Mouse (Mus musculus): ENCODE measurements around the gene Nedd9. TPM values are rescaled to one million over a fixed set of nuclear protein-coding genes. Genes with fewer than 3 reads are reported as not detected.

Gene Nedd9
- polyA plus RNA-seq, 1 experiment from 2014 or later, result 25.4 TPM

- Histone ChIP-seq H3K9ac (replicated peaks) (no peak overlapping the region), H3K4me3 (no peak overlapping the region), H3K27ac (replicated peaks) (no peak overlapping the region), H3K27me3 (no peaks in the 10 kb centered on the region), H3K9me3 (no peaks in the 10 kb centered on the region), H3K4me1 (no peaks in the 10 kb centered on the region), H3K4me2 (replicated peaks) (no peak overlapping the region), H3K36me3 (no peaks in the 10 kb centered on the region)
- WGBS, result 95% methylated on average over 1 of the region's 1 CpGs
- ATAC-seq (replicated peaks), result no peak
Observed at GRCm38 (mm10) chr13:41466191-41466590, 21.0 kb downstream of the Nedd9 start.

GRCm38 (mm10) chr13:41461418-41461817, 25.7 kb downstream of the Nedd9 start:
- WGBS, result 70% methylated on average over 3 of the region's 3 CpGs

GRCm38 (mm10) chr13:41459683-41460286, 27.4 kb downstream of the Nedd9 start:
- Histone ChIP-seq H3K27ac (replicated peaks) (no peak overlapping the region), H3K4me2 (replicated peaks) (no peak overlapping the region), H3K4me1 (0 out of 2 replicates have a peak, but pooled peaks cover 2% of the 10 kb centered on the region), H3K9ac (replicated peaks) (no peak overlapping the region), H3K27me3 (no peaks in the 10 kb centered on the region), H3K4me3 (no peak overlapping the region), H3K36me3 (no peaks in the 10 kb centered on the region), H3K9me3 (no peaks in the 10 kb centered on the region)
- no peak for ATAC-seq (replicated peaks)
- 95% methylated on average over 3 of the region's 3 CpGs for WGBS

More at GRCm38 (mm10) chr13:41461418-41461817, 25.7 kb downstream of the Nedd9 start:
- Histone ChIP-seq H3K27ac (replicated peaks) (no peak overlapping the region), H3K4me3 (no peak overlapping the region), H3K4me1 (0 out of 2 replicates have a peak, but pooled peaks cover 2% of the 10 kb centered on the region), H3K9me3 (no peaks in the 10 kb centered on the region), H3K4me2 (replicated peaks) (no peak overlapping the region), H3K9ac (replicated peaks) (no peak overlapping the region), H3K27me3 (no peaks in the 10 kb centered on the region), H3K36me3 (no peaks in the 10 kb centered on the region)
- ATAC-seq (replicated peaks), result no peak

- Histone ChIP-seq H3K36me3 (no peaks in the 10 kb centered on the region), H3K4me1 (0 out of 2 replicates have a peak, but pooled peaks cover 2% of the 10 kb centered on the region), H3K27me3 (no peaks in the 10 kb centered on the region), H3K4me3 (no peak overlapping the region), H3K9me3 (no peaks in the 10 kb centered on the region), H3K4me2 (replicated peaks) (no peak overlapping the region), H3K27ac (replicated peaks) (no peak overlapping the region), H3K9ac (replicated peaks) (no peak overlapping the region)
- WGBS, result 40% methylated on average over 2 of the region's 2 CpGs
- ATAC-seq (replicated peaks), result no peak
Observed at GRCm38 (mm10) chr13:41458709-41459108, 28.5 kb downstream of the Nedd9 start.

GRCm38 (mm10) chr13:41457798-41458390, 29.3 kb downstream of the Nedd9 start:
- WGBS, result 87% methylated on average over 10 of the region's 10 CpGs
- no peak for ATAC-seq (replicated peaks)
- H3K9me3 ChIP-seq, result no peaks in the 10 kb centered on the region
- no peaks in the 10 kb centered on the region for H3K27me3 ChIP-seq
- H3K4me3 ChIP-seq, result no peak overlapping the region
- no peak overlapping the region for H3K9ac ChIP-seq (replicated peaks)
- no peaks in the 10 kb centered on the region for H3K36me3 ChIP-seq
- H3K27ac ChIP-seq (replicated peaks), result no peak overlapping the region
- H3K4me1 ChIP-seq, result 0 out of 2 replicates have a peak, but pooled peaks cover 2% of the 10 kb centered on the region
- H3K4me2 ChIP-seq (replicated peaks), result no peak overlapping the region

GRCm38 (mm10) chr13:41457030-41457797, 29.9 kb downstream of the Nedd9 start:
- Histone ChIP-seq H3K4me3 (no peak overlapping the region), H3K27me3 (no peaks in the 10 kb centered on the region), H3K27ac (replicated peaks) (no peak overlapping the region), H3K36me3 (no peaks in the 10 kb centered on the region), H3K9ac (replicated peaks) (no peak overlapping the region), H3K4me2 (replicated peaks) (no peak overlapping the region), H3K4me1 (0 out of 2 replicates have a peak, but pooled peaks cover 2% of the 10 kb centered on the region), H3K9me3 (no peaks in the 10 kb centered on the region)
- 70% methylated on average over 7 of the region's 7 CpGs for WGBS
- no peak for ATAC-seq (replicated peaks)

- no peaks in the 10 kb centered on the region for H3K9me3 ChIP-seq
- no peak overlapping the region for H3K4me3 ChIP-seq
- no peaks in the 10 kb centered on the region for H3K36me3 ChIP-seq
- WGBS, result 72% methylated on average over 14 of the region's 14 CpGs
- H3K27ac ChIP-seq (replicated peaks), result no peak overlapping the region
- H3K4me2 ChIP-seq (replicated peaks), result no peak overlapping the region
- no peak overlapping the region for H3K9ac ChIP-seq (replicated peaks)
- H3K27me3 ChIP-seq, result no peaks in the 10 kb centered on the region
- H3K4me1 ChIP-seq, result 0 out of 2 replicates have a peak, but pooled peaks cover 2% of the 10 kb centered on the region
- ATAC-seq (replicated peaks), result no peak
Observed at GRCm38 (mm10) chr13:41456292-41457029, 30.7 kb downstream of the Nedd9 start.

- Histone ChIP-seq H3K27me3 (no peaks in the 10 kb centered on the region), H3K9ac (replicated peaks) (no peak overlapping the region), H3K4me1 (0 out of 2 replicates have a peak, but pooled peaks cover 2% of the 10 kb centered on the region), H3K4me3 (no peak overlapping the region), H3K27ac (replicated peaks) (no peak overlapping the region), H3K9me3 (no peaks in the 10 kb centered on the region), H3K4me2 (replicated peaks) (no peak overlapping the region), H3K36me3 (no peaks in the 10 kb centered on the region)
- WGBS, result 79% methylated on average over 15 of the region's 15 CpGs
- no peak for ATAC-seq (replicated peaks)
Observed at GRCm38 (mm10) chr13:41453227-41454193, 33.7 kb downstream of the Nedd9 start.

GRCm38 (mm10) chr13:41450821-41451220, 36.3 kb downstream of the Nedd9 start:
- no peak for ATAC-seq (replicated peaks)
- H3K4me3 ChIP-seq, result no peak overlapping the region
- H3K27me3 ChIP-seq, result no peaks in the 10 kb centered on the region
- H3K9ac ChIP-seq (replicated peaks), result no peak overlapping the region
- H3K9me3 ChIP-seq, result no peaks in the 10 kb centered on the region
- H3K4me1 ChIP-seq, result no peaks in the 10 kb centered on the region
- H3K36me3 ChIP-seq, result no peaks in the 10 kb centered on the region
- H3K27ac ChIP-seq (replicated peaks), result no peak overlapping the region
- no peak overlapping the region for H3K4me2 ChIP-seq (replicated peaks)
- 81% methylated on average over 6 of the region's 6 CpGs for WGBS

- no peaks in the 10 kb centered on the region for H3K9me3 ChIP-seq
- H3K36me3 ChIP-seq, result no peaks in the 10 kb centered on the region
- H3K27me3 ChIP-seq, result no peaks in the 10 kb centered on the region
- no peak overlapping the region for H3K4me2 ChIP-seq (replicated peaks)
- H3K27ac ChIP-seq (replicated peaks), result no peak overlapping the region
- no peak overlapping the region for H3K9ac ChIP-seq (replicated peaks)
- H3K4me3 ChIP-seq, result no peak overlapping the region
- ATAC-seq (replicated peaks), result no peak
- 65% methylated on average over 2 of the region's 2 CpGs for WGBS
- no peaks in the 10 kb centered on the region for H3K4me1 ChIP-seq
Observed at GRCm38 (mm10) chr13:41449211-41449610, 38.0 kb downstream of the Nedd9 start.

- ATAC-seq (replicated peaks), result no peak
- 73% methylated on average over 6 of the region's 6 CpGs for WGBS
Observed at GRCm38 (mm10) chr13:41447209-41447608, 40.0 kb downstream of the Nedd9 start.

More at GRCm38 (mm10) chr13:41447209-41447608, 40.0 kb downstream of the Nedd9 start:
- Histone ChIP-seq H3K27ac (replicated peaks) (no peak overlapping the region), H3K9me3 (no peaks in the 10 kb centered on the region), H3K4me3 (no peak overlapping the region), H3K27me3 (no peaks in the 10 kb centered on the region), H3K9ac (replicated peaks) (no peak overlapping the region), H3K36me3 (no peaks in the 10 kb centered on the region), H3K4me2 (replicated peaks) (no peak overlapping the region), H3K4me1 (peaks cover 5% of the 10 kb centered on the region; the same call in 1 of the 2 replicates)

All from forebrain, embryonic 15.5 days (tissue).